Mouse (Mus musculus) hindbrain, embryonic 12.5 days (tissue): ENCODE data around the gene Grrp1. TPM values are rescaled to one million over a fixed set of nuclear protein-coding genes. Genes with fewer than 3 reads are reported as not detected.

Experiments used
- ATAC-seq: fragments of 200-750 bp; cut with Nextera tagmentation; 2 replicates; pipeline ENCODE4 v1.8.0; 2017; ENCODE audit warnings: moderate TSS enrichment; ENCODE audit not compliant: low FRiP score
- H3K27ac ChIP-seq: fragments of 300-500 bp; sonication (generic); 2 replicates; pipeline ENCODE4 v1.5.1; 2016; ENCODE audit warnings: mild to moderate bottlenecking
- H3K27me3 ChIP-seq: fragments of 300-500 bp; sonication (generic); 2 replicates; pipeline ENCODE4 v1.6.1; 2016; ENCODE audit warnings: mild to moderate bottlenecking
- H3K36me3 ChIP-seq: fragments of 300-500 bp; sonication (generic); 2 replicates; pipeline ENCODE4 v1.6.1; 2016; ENCODE audit warnings: mild to moderate bottlenecking
- H3K4me1 ChIP-seq: fragments of 300-500 bp; sonication (generic); 2 replicates; pipeline ENCODE4 v1.6.1; 2016
- H3K4me2 ChIP-seq: fragments of 300-500 bp; sonication (generic); replicated peaks from 2 replicates; pipeline ENCODE4 v1.6.1; 2016; ENCODE audit warnings: mild to moderate bottlenecking
- H3K4me3 ChIP-seq: fragments of 300-500 bp; sonication (generic); 2 replicates; pipeline ENCODE4 v1.5.1; 2016; ENCODE audit warnings: mild to moderate bottlenecking
- H3K9ac ChIP-seq: fragments of 300-500 bp; sonication (generic); 2 replicates; pipeline ENCODE4 v1.6.1; 2016; ENCODE audit warnings: mild to moderate bottlenecking, moderate library complexity
- H3K9me3 ChIP-seq: fragments of 300-500 bp; sonication (generic); replicated peaks from 2 replicates; pipeline ENCODE4 v1.6.1; 2016; ENCODE audit warnings: mild to moderate bottlenecking
- WGBS: fragments of 180-500 bp; shearing (Covaris S2); methylation state at CpG from one replicate; pipeline ENCODE4 v1.1.7; 2016; 5-methylcytosine and 5-hydroxymethylcytosine counted together
- polyA plus RNA-seq: library from polyadenylated mRNA; unstranded; fragments of >200 nt; fragmentation: Nextera tagmentation; extraction: Ambion mirVana; gene quantifications from 2 replicates; pipeline ENCODE4 v1.2.1, GENCODE M21; 2016

Grrp1 gene
- polyA plus RNA-seq, 1 experiment from 2014 or later: 8.5 TPM

DNA sequence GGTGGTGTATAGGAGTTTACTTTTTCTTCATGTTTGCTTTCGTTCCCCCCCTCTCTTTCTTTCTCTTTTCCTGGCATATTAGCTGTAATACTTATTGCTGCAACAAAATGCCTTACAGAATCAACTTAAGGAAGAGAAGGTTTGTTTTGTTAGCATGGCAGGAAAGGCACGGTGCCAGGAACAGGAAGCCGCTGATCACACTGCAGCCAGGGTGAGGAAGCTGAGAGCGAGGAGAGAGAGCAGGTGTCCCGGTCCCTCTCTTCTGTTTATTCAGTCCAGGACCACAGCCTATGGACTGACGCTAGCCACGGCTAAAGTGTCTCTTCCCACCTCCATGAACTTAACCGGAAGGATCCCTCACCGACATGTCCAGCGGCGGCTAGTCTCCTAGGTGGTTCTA, 4.4 kb upstream of the Grrp1 start:
- Histone ChIP-seq H3K9ac (no peak overlapping the region), H3K4me3 (no peak overlapping the region), H3K9me3 (no peaks in the 10 kb centered on the region), H3K4me2 (no peak overlapping the region), H3K36me3 (no peaks in the 10 kb centered on the region), H3K27ac (no peak overlapping the region), H3K4me1 (peaks cover 39% of the 10 kb centered on the region), H3K27me3 (peaks cover 29% of the 10 kb centered on the region)
- no peak for ATAC-seq
- 69% methylated on average over 11 of the region's 11 CpGs for WGBS

DNA sequence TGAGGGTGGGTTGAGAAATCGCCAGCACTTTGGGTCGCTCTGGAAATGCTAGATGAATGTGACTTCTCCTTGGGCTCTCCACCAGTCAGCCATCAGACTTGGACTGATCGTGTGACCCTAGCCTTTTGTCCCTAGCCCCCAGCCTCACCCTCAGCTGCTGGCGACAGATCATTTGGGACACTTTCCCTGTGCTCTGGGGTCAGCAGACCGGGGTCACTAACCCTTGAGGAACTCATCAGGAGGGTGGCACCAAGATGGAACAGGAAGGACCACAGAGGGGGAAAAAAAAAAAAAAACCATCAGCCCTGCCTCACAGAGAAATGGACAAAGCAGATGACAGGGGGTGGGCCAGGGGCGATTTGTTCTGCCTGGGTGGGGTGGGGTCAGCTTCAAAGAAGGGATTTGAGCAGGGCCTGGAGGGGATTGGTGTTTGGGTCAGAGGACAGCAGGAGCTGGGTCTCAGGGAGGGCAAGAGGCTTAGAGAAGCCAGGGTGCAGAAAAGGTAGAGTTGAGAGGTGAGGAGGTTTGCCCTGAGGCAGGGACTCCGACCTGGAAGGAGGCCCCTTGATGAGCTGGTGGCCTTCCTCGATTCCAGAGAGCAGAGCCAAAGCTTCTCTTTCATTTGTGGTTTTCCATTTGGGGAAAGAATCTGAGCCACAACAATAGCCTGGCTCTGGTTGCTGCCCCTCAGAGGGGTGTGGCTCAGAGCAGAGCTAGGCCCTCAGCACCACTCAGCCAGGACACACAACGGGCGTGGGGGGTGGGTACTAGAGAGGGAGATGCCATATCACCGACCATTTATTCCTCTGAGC, 3.5 kb upstream of the Grrp1 start:
- Histone ChIP-seq H3K27me3 (peaks cover 38% of the 10 kb centered on the region), H3K27ac (no peak overlapping the region), H3K9me3 (no peaks in the 10 kb centered on the region), H3K4me3 (no peak overlapping the region), H3K9ac (no peak overlapping the region), H3K4me1 (peaks cover 49% of the 10 kb centered on the region), H3K36me3 (no peaks in the 10 kb centered on the region), H3K4me2 (no peak overlapping the region)
- 6% methylated on average over 11 of the region's 11 CpGs for WGBS
- ATAC-seq: no peak

DNA sequence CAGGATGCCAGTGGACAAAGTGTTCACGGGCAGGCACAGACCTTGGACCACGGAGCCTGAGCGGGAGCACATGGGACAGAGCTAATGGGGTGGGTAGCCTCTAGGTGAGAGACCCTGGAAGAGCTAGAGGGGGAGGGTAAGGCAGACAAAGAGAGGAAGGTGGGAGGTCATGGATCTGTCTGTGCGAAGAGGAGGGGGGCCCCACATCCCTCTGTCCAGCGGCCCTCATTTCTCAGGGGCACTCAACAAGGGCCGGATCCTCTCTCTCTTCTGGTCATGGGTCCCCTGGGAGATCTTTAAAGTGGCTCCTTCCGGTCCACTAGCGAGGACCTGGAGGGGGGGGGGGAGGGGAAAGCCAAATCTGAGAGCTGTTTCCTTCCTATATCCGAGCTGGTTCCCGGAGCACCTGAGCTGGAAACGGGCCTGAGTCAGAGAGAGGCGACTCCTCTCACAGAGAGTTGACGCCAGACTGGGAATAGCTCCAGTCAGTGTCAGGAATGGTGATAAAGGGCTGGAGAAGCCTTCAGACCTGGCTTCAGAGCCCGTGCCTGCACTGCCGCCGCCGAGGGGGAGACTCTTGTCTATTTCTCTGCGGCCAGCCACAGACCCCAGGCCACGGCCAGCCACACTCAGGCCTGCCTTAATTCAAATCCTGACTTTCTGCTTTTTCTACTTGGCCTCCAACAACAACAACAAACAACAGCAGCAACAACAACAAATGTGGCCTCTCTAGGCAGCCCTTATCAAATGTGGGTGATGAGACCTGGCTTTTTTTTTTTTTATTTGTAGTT, 2.7 kb upstream of the Grrp1 start:
- Histone ChIP-seq H3K9me3 (no peaks in the 10 kb centered on the region), H3K27ac (no peak overlapping the region; the same call in 1 of the 2 replicates), H3K36me3 (no peaks in the 10 kb centered on the region), H3K27me3 (peaks cover 46% of the 10 kb centered on the region), H3K4me1 (peaks cover 57% of the 10 kb centered on the region), H3K4me3 (no peak overlapping the region), H3K4me2 (peak overlapping the region; percentile 21; the same call in 1 of the 2 replicates), H3K9ac (0 out of 2 replicates have a peak overlapping the region, but pooled peaks have one; percentile 20)
- WGBS: 4% methylated on average over 19 of the region's 19 CpGs
- no peak for ATAC-seq

DNA sequence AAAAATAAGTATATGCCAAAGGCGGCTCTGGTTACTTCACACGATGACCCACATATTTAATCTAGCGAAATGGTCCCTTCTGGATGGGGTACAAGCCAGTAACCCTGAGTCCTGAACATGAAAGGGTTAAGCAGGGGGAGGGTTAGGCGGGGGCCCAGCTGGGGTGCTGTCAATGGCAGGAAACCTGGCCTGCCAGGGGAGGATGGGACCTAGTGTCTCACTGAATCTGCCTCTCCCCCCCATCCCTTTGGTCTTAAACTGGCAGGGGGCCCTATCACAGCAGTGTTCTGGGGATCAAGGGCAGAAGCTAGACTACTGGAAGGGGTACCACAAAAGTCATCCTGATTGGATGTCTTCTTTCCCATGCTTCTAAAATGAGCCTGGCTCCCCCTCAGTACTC, 1.9 kb upstream of the Grrp1 start:
- no peaks in the 10 kb centered on the region for H3K9me3 ChIP-seq
- peaks cover 64% of the 10 kb centered on the region for H3K4me1 ChIP-seq
- H3K27me3 ChIP-seq: peaks cover 54% of the 10 kb centered on the region
- no peaks in the 10 kb centered on the region for H3K36me3 ChIP-seq
- no peak overlapping the region for H3K4me3 ChIP-seq
- 15% methylated on average over 4 of the region's 4 CpGs for WGBS
- H3K27ac ChIP-seq: no peak overlapping the region
- ATAC-seq: no peak
- no peak overlapping the region for H3K9ac ChIP-seq
- H3K4me2 ChIP-seq: no peak overlapping the region

DNA sequence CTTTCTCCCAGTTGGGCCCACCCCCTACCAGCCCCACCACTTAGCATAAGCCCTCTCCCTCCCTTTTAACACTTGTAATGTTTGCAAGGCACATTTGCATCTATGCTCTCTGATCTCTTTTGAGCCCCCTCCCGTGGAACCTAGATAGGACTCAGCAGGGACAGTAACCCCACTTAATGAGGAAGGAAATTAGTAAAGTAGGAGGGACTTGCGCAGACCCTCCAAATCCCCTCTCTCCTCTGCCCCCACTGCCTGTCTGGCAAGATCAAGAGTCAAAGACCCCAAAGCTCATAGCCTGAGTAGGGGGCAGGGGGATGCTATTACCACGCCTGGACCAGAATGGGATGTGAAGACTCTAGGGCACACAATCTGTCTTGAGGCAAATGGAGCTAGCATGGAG, 929 bp upstream of the Grrp1 start:
- Histone ChIP-seq H3K9ac (no peak overlapping the region), H3K4me3 (no peak overlapping the region), H3K27me3 (peaks cover 64% of the 10 kb centered on the region), H3K9me3 (no peaks in the 10 kb centered on the region), H3K36me3 (no peaks in the 10 kb centered on the region), H3K4me2 (no peak overlapping the region), H3K4me1 (peaks cover 74% of the 10 kb centered on the region), H3K27ac (no peak overlapping the region)
- no peak for ATAC-seq
- WGBS: 21% methylated on average over 3 of the region's 3 CpGs

DNA sequence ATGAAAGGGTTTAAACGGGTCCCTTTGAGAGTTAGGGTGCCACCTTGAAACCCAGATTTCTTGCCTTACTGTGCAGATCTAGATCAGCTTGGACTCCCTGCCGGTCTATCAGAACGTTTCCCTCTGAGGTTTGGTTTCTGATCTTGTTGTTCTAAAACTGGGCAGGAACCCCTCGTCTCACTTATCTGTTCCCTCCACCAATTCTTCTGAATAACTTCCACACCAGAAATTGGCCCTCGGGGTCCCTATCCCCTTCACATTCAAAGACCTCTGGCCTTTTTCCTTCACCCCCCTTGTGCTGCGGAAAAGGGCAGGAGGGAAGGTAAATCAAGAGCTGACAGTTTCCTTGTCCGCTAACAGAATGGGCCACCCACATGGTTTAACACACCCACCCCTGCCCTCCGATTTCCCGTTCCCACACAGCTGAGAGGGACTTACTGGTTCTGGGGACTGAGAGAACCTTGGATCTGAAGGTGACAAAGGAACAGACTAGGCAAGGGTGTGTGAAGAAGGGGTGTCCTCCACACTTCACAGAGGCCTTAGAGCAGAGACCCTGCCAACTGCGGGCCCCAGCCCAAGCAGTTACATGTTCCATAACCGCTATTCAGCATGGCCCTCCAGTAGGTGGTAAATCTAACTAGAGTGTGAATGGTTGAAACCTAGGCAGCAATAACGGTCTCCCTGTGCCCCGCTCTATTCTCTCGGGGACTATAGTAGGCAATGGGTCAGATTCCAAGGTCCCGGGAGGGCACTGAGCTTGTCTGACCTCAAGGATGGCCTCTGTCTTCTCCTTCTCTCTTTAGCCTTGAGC, 790 bp downstream of the Grrp1 start:
- no peaks in the 10 kb centered on the region for H3K9me3 ChIP-seq
- H3K36me3 ChIP-seq: no peaks in the 10 kb centered on the region
- 0 out of 2 replicates have a peak overlapping the region, but pooled peaks have one; percentile 29 for H3K9ac ChIP-seq
- peak overlapping the region; percentile 56 for H3K4me3 ChIP-seq
- peaks cover 79% of the 10 kb centered on the region for H3K4me1 ChIP-seq
- no peak overlapping the region for H3K27ac ChIP-seq
- no peak for ATAC-seq
- peaks cover 81% of the 10 kb centered on the region for H3K27me3 ChIP-seq
- H3K4me2 ChIP-seq: peak overlapping the region; percentile 89
- WGBS: 4% methylated on average over 15 of the region's 15 CpGs

DNA sequence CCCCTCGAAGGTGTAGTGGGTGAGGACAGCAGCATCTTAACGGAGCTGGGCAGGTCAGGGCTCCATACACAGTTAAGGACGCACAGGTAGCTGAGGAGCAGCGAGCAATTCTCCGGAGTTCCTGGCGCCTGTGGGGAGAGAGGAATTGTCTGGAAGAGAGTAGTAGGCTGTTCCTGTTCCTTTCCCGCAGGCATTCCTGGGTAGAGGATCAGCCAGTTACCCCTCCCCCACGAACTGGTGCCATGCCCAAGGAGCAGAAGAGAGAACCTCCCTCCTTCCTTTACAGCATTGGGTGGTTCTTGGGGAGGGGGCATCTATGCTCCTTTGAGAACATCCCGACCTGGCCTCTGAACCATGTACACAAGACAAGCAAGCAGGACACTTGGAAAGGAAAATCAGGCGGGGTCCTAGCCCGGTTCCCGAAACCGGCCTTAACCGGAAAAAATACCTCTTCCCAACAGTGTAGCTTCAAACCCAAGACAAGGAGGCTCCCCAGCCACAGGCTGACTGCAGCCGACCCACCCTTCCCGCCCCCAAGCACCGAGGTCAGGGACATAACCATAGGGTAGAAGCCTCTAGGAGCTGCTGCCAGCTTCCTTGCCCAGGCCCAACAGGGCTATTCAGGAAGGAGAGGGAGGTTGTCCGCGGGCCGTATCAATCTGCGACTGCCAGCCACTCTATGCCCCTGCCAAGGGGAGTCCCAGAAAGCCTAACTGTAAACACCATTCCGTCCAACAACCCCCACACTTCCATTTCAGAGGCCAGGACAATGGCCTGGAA, 1.6 kb downstream of the Grrp1 start:
- H3K4me1 ChIP-seq: peaks cover 74% of the 10 kb centered on the region
- peak overlapping the region; percentile 68 for H3K9ac ChIP-seq
- WGBS: 2% methylated on average over 22 of the region's 22 CpGs
- H3K36me3 ChIP-seq: no peaks in the 10 kb centered on the region
- no peak for ATAC-seq
- H3K27ac ChIP-seq: 0 out of 2 replicates have a peak overlapping the region, but pooled peaks have one; percentile 62
- H3K4me2 ChIP-seq: peak overlapping the region; percentile 89
- peak overlapping the region; percentile 56 for H3K4me3 ChIP-seq
- H3K9me3 ChIP-seq: no peaks in the 10 kb centered on the region
- peaks cover 89% of the 10 kb centered on the region for H3K27me3 ChIP-seq

DNA sequence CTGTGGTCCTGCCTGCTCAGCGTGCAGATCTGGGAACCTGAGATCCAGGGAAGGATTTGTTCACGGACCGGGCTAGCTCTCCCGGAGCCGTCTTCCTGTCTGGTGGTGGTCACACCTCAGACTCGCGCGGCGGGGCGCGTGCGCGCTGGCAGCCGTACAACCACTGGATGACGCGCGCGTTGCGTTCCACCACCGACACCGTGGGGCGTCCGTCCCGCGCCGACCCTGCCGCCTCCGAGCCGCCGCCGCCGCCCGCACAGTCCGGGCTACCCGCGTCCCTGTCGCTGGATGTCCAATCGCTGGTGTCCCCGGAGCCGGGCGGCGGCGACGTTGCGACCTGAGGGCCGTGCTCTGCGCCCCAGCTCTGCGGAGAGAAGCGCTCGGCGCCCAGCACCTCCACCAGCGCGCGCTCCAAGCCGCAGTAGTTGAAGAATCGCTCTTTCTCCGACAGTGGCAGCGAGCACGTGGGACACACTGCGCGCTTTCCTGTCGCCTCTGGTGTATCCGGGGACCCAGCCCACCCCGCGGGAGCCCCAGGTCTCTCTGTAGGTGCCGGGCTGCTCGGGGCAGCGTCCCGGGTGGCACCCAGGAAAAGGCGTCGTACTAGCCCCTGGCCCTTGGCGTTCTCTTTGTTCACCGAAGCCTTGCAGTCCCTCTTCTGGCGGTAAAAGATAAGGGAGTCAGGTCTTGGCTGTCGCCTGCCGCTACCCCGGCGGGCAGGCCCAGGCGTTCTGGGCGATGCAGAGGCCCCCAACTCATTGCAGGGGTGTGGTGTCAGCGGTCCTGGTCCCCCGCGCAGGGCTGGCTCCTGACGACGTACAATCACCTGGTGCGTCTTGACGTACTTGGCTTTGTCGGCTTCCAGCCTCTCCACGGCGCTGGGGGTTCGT, 2.4 kb downstream of the Grrp1 start:
- peak; percentile 33 for ATAC-seq

DNA sequence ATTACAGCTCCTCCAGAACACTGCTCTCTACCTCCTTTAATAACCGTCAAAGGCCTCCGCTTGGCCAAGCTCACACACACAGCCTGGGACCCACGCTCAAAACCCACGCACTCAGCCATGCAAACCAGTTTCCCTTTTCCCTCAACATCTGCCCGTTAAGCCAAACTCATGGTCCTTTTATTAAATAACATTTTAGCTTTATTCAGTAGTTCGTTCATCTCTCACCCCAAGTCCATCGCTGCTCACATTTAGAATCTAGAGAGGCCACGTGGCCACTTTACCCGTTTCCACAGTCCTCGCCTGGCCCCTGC, 3.0 kb downstream of the Grrp1 start:
- WGBS: 9% methylated on average over 10 of the region's 10 CpGs
- H3K4me3 ChIP-seq: peak overlapping the region; percentile 56
- no peak overlapping the region; the same call in 1 of the 2 replicates for H3K27ac ChIP-seq
- peak overlapping the region; percentile 68 for H3K9ac ChIP-seq
- peaks cover 98% of the 10 kb centered on the region for H3K27me3 ChIP-seq
- no peaks in the 10 kb centered on the region for H3K9me3 ChIP-seq
- peak overlapping the region; percentile 89 for H3K4me2 ChIP-seq
- peaks cover 65% of the 10 kb centered on the region for H3K4me1 ChIP-seq
- no peak for ATAC-seq
- no peaks in the 10 kb centered on the region for H3K36me3 ChIP-seq

More for the DNA sequence above, 2.4 kb downstream of the Grrp1 start:
- no peaks in the 10 kb centered on the region for H3K9me3 ChIP-seq
- H3K27me3 ChIP-seq: peaks cover 98% of the 10 kb centered on the region
- H3K36me3 ChIP-seq: no peaks in the 10 kb centered on the region
- H3K4me1 ChIP-seq: peaks cover 66% of the 10 kb centered on the region
- H3K27ac ChIP-seq: peak overlapping the region; percentile 62
- peak overlapping the region; percentile 56 for H3K4me3 ChIP-seq
- WGBS: under 1% methylated on average over 91 of the region's 91 CpGs
- peak overlapping the region; percentile 68 for H3K9ac ChIP-seq
- H3K4me2 ChIP-seq: peak overlapping the region; percentile 89

DNA sequence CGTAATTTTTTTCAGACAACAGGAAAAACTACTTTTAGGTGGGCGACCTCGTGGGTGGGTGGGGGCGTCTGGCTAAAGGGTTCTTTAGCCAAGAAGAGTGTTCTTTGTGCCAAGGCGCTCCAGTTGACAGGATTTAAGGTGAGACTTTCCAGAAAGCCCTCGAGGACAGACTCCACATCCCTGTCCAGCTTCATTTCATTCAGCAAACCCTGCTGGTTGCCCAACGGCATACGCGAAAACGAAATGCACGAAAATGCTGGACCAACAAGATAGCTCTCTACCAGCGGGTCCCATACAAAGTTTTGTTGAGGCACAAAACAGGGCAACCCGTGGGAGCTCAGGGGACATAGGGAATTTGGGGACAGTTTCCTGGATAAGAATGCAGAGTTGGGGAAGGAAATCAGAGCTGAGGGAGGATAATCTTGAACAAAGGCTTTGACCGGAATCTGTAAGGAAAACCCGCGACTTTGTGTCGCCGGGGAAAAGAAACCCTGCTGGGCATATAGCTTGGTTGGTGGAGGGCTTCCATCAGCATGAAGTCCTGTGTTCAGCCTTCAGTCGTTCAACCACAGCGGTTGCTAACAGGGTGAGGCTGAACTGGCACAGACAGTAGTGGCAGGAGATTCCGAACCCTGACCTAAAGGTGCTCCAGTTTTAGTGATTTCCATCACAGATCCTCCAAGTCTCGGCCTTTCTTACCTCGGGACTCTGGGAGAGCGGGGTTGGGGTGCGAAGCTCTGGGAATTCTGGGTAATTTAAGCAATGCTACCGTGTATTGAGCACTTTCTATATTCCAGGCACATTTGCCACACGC, 3.6 kb downstream of the Grrp1 start:
- Histone ChIP-seq H3K4me2 (peak overlapping the region; percentile 89), H3K4me3 (peak overlapping the region; percentile 56), H3K36me3 (no peaks in the 10 kb centered on the region), H3K9me3 (no peaks in the 10 kb centered on the region), H3K27me3 (peaks cover 93% of the 10 kb centered on the region), H3K27ac (no peak overlapping the region), H3K4me1 (peaks cover 64% of the 10 kb centered on the region), H3K9ac (no peak overlapping the region)
- ATAC-seq: no peak
- 5% methylated on average over 27 of the region's 27 CpGs for WGBS
